Mouse (Mus musculus) v-Abl transformed pro-B cells (cell line): ENCODE data around the gene Aftph.

Experiments used
- in situ Hi-C, 2 experiments: fragments of 400-800 bp; cut with MboI; formaldehyde crosslinking; loops; one replicate each; pipeline ENCODE4 v1.15.1; 2025; ENCODE audit not compliant: unreplicated experiment in 2 of 2

The Aftph gene

DNA sequence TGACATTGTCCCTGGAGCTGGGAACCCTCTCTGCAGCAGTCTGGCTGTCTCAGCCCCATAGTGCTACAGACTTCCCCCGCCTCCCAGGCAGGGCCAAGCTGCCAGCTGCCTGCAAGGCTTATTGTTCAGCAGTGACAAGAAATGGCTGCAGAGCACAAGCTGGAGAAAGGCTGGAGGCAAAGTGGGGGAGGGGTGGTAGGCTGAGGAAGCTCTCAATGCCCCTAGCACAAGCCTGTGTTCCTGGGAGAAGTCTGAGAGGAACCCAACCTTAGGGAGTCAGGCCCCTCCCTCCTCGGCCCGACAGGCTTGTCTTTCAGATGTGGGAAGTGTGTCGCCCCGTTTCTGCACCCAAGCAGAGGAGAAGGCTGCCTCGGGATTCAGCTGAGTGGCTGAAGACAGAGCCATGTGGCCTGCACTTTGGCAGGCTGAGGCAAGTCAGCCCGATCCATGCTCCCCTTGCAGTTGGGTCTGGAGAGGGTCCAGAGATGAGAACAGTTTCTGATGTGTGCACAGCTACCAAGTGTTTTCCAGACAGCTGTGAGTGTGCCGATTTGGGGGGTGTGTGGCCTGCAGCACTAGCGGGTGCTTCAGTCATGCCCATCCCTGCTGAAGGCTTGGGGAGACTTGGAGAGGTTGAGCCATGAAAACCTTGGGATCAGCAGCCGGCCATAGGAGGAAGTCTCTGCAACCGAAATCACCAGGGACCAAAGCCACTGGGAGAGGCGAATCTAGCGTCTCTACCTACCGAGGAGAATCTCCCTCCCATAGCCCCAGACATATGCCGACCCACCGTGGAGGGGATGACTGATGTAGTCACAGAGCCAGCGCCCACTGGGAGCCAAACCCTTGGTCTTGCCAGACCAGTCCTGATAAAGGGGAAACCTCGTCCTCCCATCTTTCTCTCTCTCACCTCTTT, 85.3 kb downstream of the Aftph start:
- in situ Hi-C loops = loop anchor here (25.0 kb wide), 3 partner anchors 256 to 1956 kb away; no protein-coding TSS in a partner anchor

DNA sequence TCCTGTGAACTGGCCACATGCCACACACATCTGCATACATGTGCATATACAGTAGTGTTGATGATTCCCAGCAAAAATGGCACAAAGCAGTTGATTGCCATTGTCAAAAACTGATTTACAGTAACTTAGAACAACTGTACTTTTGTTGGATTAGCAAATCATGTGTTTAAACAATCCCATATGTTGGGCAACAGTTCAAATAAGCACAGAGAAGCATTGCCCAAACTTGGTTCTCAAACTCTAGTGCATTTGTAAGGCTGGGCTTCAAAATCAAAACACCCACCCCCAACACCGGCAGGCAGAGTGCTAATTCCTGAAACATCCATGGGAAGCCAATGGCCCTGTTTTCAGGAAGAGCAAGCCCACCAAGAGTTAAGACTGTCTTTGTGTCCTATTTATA, 90.2 kb downstream of the Aftph start:
- in situ Hi-C loops = loop anchor here (25.0 kb wide), 3 partner anchors 261 to 1961 kb away; no protein-coding TSS in a partner anchor

GRCm38 (mm10) chr11:20650006-20650639, 91.3 kb downstream of the Aftph start:
- in situ Hi-C loops = loop anchor here (25.0 kb wide), 3 partner anchors 262 to 1962 kb away; no protein-coding TSS in a partner anchor

GRCm38 (mm10) chr11:20649477-20649876, 91.9 kb downstream of the Aftph start:
- in situ Hi-C loops = no loop called here

GRCm38 (mm10) chr11:20647902-20648625, 93.3 kb downstream of the Aftph start:
- in situ Hi-C loops = no loop called here

GRCm38 (mm10) chr11:20646986-20647726, 94.2 kb downstream of the Aftph start:
- in situ Hi-C loops = no loop called here

DNA sequence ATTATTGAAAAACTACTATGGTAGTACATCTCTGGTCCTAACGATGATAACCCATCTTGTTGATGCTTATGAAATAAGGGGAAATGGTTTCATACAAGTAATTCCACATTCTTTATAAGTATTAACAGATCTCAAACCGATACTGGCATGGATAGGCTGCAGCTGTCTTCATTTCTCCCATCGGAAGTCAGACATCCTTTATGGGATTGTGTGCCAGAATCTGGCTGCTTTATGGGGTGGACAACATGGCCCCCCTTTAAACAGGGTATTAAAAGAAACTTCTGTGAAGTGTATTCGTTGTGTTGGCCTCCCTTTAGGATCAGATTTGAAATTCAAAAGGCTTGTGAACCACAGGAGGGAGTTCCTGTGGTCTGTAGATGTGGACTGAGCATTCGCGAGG, 95.2 kb downstream of the Aftph start:
- in situ Hi-C loops = no loop called here

DNA sequence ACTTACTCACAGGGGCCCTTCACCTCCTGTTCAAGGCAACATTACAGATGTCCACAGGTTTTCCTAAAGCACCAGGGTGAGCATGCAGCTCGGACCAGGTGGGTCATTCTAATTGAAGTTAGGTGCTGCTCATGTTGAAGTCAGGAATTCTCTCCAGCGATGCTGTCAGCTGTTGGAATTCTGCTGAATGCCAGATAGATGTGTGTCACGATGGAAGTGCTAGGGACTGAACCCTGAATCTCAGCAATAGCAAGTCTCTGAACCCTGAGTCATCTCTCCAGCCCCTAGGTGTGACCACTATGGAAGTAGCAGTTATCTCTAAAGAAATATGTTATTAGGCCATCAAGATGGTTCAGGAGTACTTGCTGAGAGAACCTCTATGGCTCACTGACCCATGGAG, 95.9 kb downstream of the Aftph start:
- in situ Hi-C loops = no loop called here

- in situ Hi-C loops = no loop called here
These were observed 96.5 kb downstream of the Aftph start for GRCm38 (mm10) chr11:20644872-20645271.

DNA sequence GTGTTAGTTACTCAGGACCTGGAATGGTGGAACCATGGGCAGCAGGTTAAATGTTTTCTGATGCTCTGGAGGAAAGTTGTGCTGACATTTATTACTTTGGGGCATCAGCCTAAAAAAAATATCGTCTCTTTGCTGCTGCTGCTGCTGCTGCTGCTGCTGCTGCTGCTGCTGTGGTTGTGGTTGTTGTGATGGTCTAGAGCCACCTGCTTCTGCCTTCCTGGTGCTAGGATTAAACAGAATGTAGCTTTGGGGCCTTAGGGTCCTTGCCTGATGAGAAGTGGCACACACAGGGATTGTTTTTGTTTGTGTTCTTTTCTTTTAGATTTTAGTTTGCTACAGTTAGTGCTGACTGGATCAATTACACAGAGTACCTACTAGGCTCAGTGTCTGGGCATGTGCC, 97.2 kb downstream of the Aftph start:
- in situ Hi-C loops = no loop called here

DNA sequence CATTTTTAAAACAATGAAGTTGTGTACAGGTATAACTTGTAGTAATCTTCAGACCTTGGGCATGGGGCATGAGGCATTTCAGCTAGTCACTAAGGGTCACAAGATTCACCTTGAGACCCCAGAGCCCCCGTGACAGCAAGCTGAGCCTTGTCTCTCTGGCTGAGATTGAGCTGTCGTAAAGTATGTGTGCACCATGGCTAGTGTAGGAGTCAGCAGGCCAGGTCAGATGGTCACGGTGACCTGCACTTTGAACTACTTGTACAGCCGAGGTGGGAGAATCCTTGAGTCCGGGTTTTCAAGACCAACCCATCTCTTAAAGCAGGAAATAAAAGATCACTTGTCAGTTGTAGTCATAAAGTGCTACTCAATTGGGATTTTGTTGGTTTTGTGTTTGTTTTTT, 98.2 kb downstream of the Aftph start:
- in situ Hi-C loops = no loop called here

DNA sequence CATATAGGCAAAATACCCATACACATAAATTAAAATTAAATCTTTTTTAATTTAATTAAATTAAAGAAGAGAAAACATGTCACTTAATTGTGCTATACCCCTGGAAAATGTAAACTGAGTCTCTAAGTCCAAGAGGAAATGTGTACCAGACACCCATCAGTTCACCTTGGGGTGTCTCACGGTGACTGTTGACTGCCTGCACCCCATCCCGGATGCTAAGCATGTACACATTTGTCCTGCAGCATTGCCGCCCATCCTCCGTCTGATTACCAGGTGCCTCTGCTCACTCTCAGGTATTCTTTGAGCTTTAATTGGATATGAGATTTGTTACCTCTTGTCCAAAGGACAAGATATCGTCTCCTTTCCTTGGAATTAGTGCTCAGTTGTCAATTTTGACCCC, 99.1 kb downstream of the Aftph start:
- in situ Hi-C loops = no loop called here

GRCm38 (mm10) chr11:20639918-20640447, 101.4 kb downstream of the Aftph start:
- in situ Hi-C loops = loop anchor here (5.0 to 10.0 kb wide), 4 partner anchors 95 to 542 kb away; no protein-coding TSS in a partner anchor

DNA sequence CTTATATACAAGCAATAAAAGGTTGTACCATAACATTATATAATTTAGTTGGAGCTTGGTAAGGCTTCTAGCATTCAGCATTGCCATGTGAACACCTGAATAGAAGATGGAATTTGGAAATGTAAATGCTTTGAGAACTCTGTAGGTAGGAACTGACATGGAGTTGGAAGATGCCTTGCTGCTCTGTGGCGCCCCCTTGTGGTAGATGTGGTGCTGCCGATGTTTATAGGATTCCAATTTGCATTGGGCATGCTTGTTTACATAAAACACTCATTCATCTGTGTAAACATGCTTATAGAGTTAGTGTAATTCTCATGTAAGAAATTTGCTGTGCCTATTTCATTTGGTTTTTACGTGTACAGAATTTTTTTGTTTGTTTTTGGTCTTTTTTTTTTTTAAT, 102.5 kb downstream of the Aftph start:
- in situ Hi-C loops = loop anchor here (5.0 to 10.0 kb wide), 4 partner anchors 96 to 543 kb away; no protein-coding TSS in a partner anchor

DNA sequence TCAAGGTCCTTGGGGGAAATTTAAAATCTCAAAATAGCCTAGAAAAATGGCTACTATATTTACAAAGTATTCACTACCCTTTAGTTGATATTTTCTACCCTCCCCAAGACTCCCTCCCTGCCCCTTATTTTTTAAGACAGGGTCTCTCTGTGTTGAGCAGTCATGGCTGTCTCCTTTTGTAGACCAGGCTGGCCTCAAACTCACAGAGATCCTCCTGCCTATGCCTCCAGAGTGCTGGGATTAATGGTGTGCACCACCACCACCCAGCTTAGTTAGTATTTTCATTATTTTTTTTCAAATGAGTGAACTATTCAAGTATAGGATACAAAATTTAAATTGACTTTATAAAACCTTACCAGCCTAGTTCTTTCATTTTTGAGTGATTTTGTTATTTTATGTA, 104.3 kb downstream of the Aftph start:
- in situ Hi-C loops = loop anchor here (5.0 to 10.0 kb wide), 4 partner anchors 98 to 545 kb away; no protein-coding TSS in a partner anchor

GRCm38 (mm10) chr11:20636114-20636513, 105.3 kb downstream of the Aftph start:
- in situ Hi-C loops = loop anchor here (5.0 to 10.0 kb wide), 4 partner anchors 99 to 546 kb away; no protein-coding TSS in a partner anchor

GRCm38 (mm10) chr11:20635646-20636045, 105.7 kb downstream of the Aftph start:
- in situ Hi-C loops = loop anchor here (5.0 to 10.0 kb wide), 4 partner anchors 99 to 547 kb away; no protein-coding TSS in a partner anchor
